Mouse (Mus musculus) megakaryocyte progenitor cell, adult 5-6 weeks (primary cell): ENCODE results near the gene H2al1f. TPM values are rescaled to one million over a fixed set of nuclear protein-coding genes. Genes with fewer than 3 reads are reported as not detected.

Experiments used
- total RNA-seq, 2 experiments: library from RNA; stranded (forward) in 1 of 2; stranded (reverse) in 1 of 2; fragments of 157-497, 149-512 nt in 1 of 2; fragments of 200-1000 nt in 1 of 2; gene quantifications; 2 replicates each; pipeline versions ENCODE4 v1.2.3 to v1.2.4; 2015 to 2017

H2al1f gene
- total RNA-seq, 2 experiments from 2014 or later = not detected

Other genes starting within 250 kb of the H2al1f start
- not detected in 2 replicates for gene H2al1a, start 15.9 kb upstream of the H2al1f start, total RNA-seq (2015)
- gene H2al1a, start 15.9 kb upstream of the H2al1f start, total RNA-seq (2017) = not detected in 2 replicates
- gene H2al1b, start 12.7 kb upstream of the H2al1f start, total RNA-seq (2015) = not detected in 2 replicates
- gene H2al1b, start 12.7 kb upstream of the H2al1f start, total RNA-seq (2017) = not detected in 2 replicates
- not detected in 2 replicates for gene H2al1c, start 9.5 kb upstream of the H2al1f start, total RNA-seq (2015)
- not detected in 2 replicates for gene H2al1c, start 9.5 kb upstream of the H2al1f start, total RNA-seq (2017)
- gene H2al1d, start 6.3 kb upstream of the H2al1f start, total RNA-seq (2015) = not detected in 2 replicates
- gene H2al1d, start 6.3 kb upstream of the H2al1f start, total RNA-seq (2017) = not detected in 2 replicates
- not detected in 2 replicates for gene H2al1e, start 3.2 kb upstream of the H2al1f start, total RNA-seq (2015)
- gene H2al1e, start 3.2 kb upstream of the H2al1f start, total RNA-seq (2017) = not detected in 2 replicates
- gene H2al1g, start 3.1 kb downstream of the H2al1f start, total RNA-seq (2015) = not detected in 2 replicates
- gene H2al1g, start 3.1 kb downstream of the H2al1f start, total RNA-seq (2017) = not detected in 2 replicates
- gene H2al1h, start 6.3 kb downstream of the H2al1f start, total RNA-seq (2015) = not detected in 2 replicates
- not detected in 2 replicates for gene H2al1h, start 6.3 kb downstream of the H2al1f start, total RNA-seq (2017)
- not detected in 2 replicates for gene H2al1i, start 9.5 kb downstream of the H2al1f start, total RNA-seq (2015)
- not detected in 2 replicates for gene H2al1i, start 9.5 kb downstream of the H2al1f start, total RNA-seq (2017)
- gene H2al1j, start 12.7 kb downstream of the H2al1f start, total RNA-seq (2015) = not detected in 2 replicates
- gene H2al1j, start 12.7 kb downstream of the H2al1f start, total RNA-seq (2017) = not detected in 2 replicates